Mouse (Mus musculus) neural tube, embryonic 15.5 days (tissue): ENCODE measurements around the gene 9430015G10Rik. TPM values are rescaled to one million over a fixed set of nuclear protein-coding genes. Genes with fewer than 3 reads are reported as not detected.

Source experiments
- ATAC-seq: fragments of 200-750 bp; cut with Nextera tagmentation; 2 replicates; pipeline ENCODE4 v1.8.0; 2017; ENCODE audit warnings: mild to moderate bottlenecking, moderate TSS enrichment, moderate library complexity; ENCODE audit not compliant: low FRiP score
- H3K27ac ChIP-seq: fragments of 300-500 bp; sonication (generic); replicated peaks from 2 replicates; pipeline ENCODE4 v1.5.1; 2015; ENCODE audit warnings: mild to moderate bottlenecking, inconsistent platforms
- H3K27me3 ChIP-seq: fragments of 300-500 bp; sonication (generic); replicated peaks from 2 replicates; pipeline ENCODE4 v1.6.1; 2015; ENCODE audit warnings: inconsistent platforms
- H3K36me3 ChIP-seq: fragments of 300-500 bp; sonication (generic); 2 replicates; pipeline ENCODE4 v1.6.1; 2015; ENCODE audit warnings: inconsistent platforms
- H3K4me1 ChIP-seq: fragments of 300-500 bp; sonication (generic); 2 replicates; pipeline ENCODE4 v1.6.1; 2015; ENCODE audit warnings: inconsistent platforms
- H3K4me2 ChIP-seq: fragments of 300-500 bp; sonication (generic); 2 replicates; pipeline ENCODE4 v1.6.1; 2015; ENCODE audit warnings: inconsistent platforms, mild to moderate bottlenecking, moderate library complexity
- H3K4me3 ChIP-seq: fragments of 300-500 bp; sonication (generic); replicated peaks from 2 replicates; pipeline ENCODE4 v1.5.1; 2015; ENCODE audit warnings: mild to moderate bottlenecking, inconsistent platforms
- H3K9ac ChIP-seq: fragments of 300-500 bp; sonication (generic); replicated peaks from 2 replicates; pipeline ENCODE4 v1.6.1; 2015; ENCODE audit warnings: mild to moderate bottlenecking, inconsistent platforms
- H3K9me3 ChIP-seq: fragments of 300-500 bp; sonication (generic); replicated peaks from 2 replicates; pipeline ENCODE4 v1.6.1; 2016; ENCODE audit warnings: inconsistent platforms
- WGBS: fragments of 180-500 bp; shearing (Covaris S2); methylation state at CpG from one replicate; pipeline ENCODE4 v1.1.7; 2015; ENCODE audit warnings: mixed read lengths; 5-methylcytosine and 5-hydroxymethylcytosine counted together
- polyA plus RNA-seq: library from polyadenylated mRNA; unstranded; fragments of >200 nt; fragmentation: Nextera tagmentation; extraction: Ambion mirVana; gene quantifications from 2 replicates; pipeline ENCODE4 v1.2.1, GENCODE M21; 2015

9430015G10Rik gene
- polyA plus RNA-seq, result 23.5 and 27.3 TPM in 2 replicates

- no peaks in the 10 kb centered on the region for H3K36me3 ChIP-seq
- H3K4me3 ChIP-seq, result peak within 1 kb of the TSS; percentile 87
- WGBS, result 0% methylated on average over 60 of the region's 60 CpGs
- H3K4me1 ChIP-seq, result peaks cover 11% of the 10 kb centered on the region
- H3K27me3 ChIP-seq, result no peaks in the 10 kb centered on the region
- H3K27ac ChIP-seq, result peak within 1 kb of the TSS; percentile 90
- ATAC-seq, result peak; percentile 98
- peak within 1 kb of the TSS; percentile 92 for H3K9ac ChIP-seq
- H3K4me2 ChIP-seq, result peak within 1 kb of the TSS; percentile 77
- no peaks in the 10 kb centered on the region for H3K9me3 ChIP-seq
Observed at GRCm38 (mm10) chr4:156109570-156110331, at the start of gene 9430015G10Rik. TSS of gene 9430015G10Rik (plus strand) at chr4:156109982.

- no peak overlapping the region for H3K27ac ChIP-seq
- H3K9me3 ChIP-seq, result no peaks in the 10 kb centered on the region
- H3K36me3 ChIP-seq, result no peaks in the 10 kb centered on the region
- no peak overlapping the region for H3K4me3 ChIP-seq
- no peak for ATAC-seq
- 0 out of 2 replicates have a peak, but pooled peaks cover 5% of the 10 kb centered on the region for H3K4me1 ChIP-seq
- H3K4me2 ChIP-seq, result no peak overlapping the region
- no peaks in the 10 kb centered on the region for H3K27me3 ChIP-seq
- 2% methylated on average over 4 of the region's 4 CpGs for WGBS
- H3K9ac ChIP-seq, result no peak overlapping the region
Observed at GRCm38 (mm10) chr4:156063861-156064509, 45.8 kb upstream of the 9430015G10Rik start.

- Histone ChIP-seq H3K4me1 (0 out of 2 replicates have a peak, but pooled peaks cover 5% of the 10 kb centered on the region), H3K9ac (no peak overlapping the region), H3K36me3 (no peaks in the 10 kb centered on the region), H3K9me3 (no peaks in the 10 kb centered on the region), H3K27ac (no peak overlapping the region), H3K27me3 (no peaks in the 10 kb centered on the region), H3K4me3 (no peak overlapping the region), H3K4me2 (no peak overlapping the region)
- WGBS, result 86% methylated on average over 9 of the region's 9 CpGs
- ATAC-seq, result no peak
Observed at GRCm38 (mm10) chr4:156064510-156064897, 45.3 kb upstream of the 9430015G10Rik start.

- Histone ChIP-seq H3K27me3 (no peaks in the 10 kb centered on the region), H3K4me2 (no peak overlapping the region), H3K9me3 (no peaks in the 10 kb centered on the region), H3K36me3 (no peaks in the 10 kb centered on the region), H3K4me3 (no peak overlapping the region), H3K9ac (no peak overlapping the region), H3K27ac (no peak overlapping the region), H3K4me1 (peaks cover 8% of the 10 kb centered on the region)
- 91% methylated on average over 10 of the region's 10 CpGs for WGBS
- ATAC-seq, result no peak
Observed at GRCm38 (mm10) chr4:156065156-156065894, 44.5 kb upstream of the 9430015G10Rik start.

GRCm38 (mm10) chr4:156067256-156067949, 42.4 kb upstream of the 9430015G10Rik start:
- no peaks in the 10 kb centered on the region for H3K36me3 ChIP-seq
- no peaks in the 10 kb centered on the region for H3K9me3 ChIP-seq
- H3K4me2 ChIP-seq, result no peak overlapping the region
- H3K4me3 ChIP-seq, result no peak overlapping the region
- peaks cover 13% of the 10 kb centered on the region for H3K4me1 ChIP-seq
- H3K27ac ChIP-seq, result no peak overlapping the region
- 69% methylated on average over 5 of the region's 5 CpGs for WGBS
- H3K27me3 ChIP-seq, result no peaks in the 10 kb centered on the region
- no peak overlapping the region for H3K9ac ChIP-seq
- no peak for ATAC-seq

- H3K9ac ChIP-seq, result no peak overlapping the region
- peaks cover 8% of the 10 kb centered on the region for H3K4me1 ChIP-seq
- H3K4me2 ChIP-seq, result no peak overlapping the region
- no peaks in the 10 kb centered on the region for H3K27me3 ChIP-seq
- WGBS, result 79% methylated on average over 8 of the region's 8 CpGs
- no peaks in the 10 kb centered on the region for H3K36me3 ChIP-seq
- H3K4me3 ChIP-seq, result no peak overlapping the region
- no peak for ATAC-seq
- no peak overlapping the region for H3K27ac ChIP-seq
- H3K9me3 ChIP-seq, result no peaks in the 10 kb centered on the region
Observed at GRCm38 (mm10) chr4:156069701-156070100, 40.1 kb upstream of the 9430015G10Rik start.

- no peak for ATAC-seq
- 33% methylated on average over 6 of the region's 6 CpGs for WGBS
- H3K4me1 ChIP-seq, result peaks cover 8% of the 10 kb centered on the region
- no peaks in the 10 kb centered on the region for H3K36me3 ChIP-seq
- H3K27me3 ChIP-seq, result no peaks in the 10 kb centered on the region
- no peaks in the 10 kb centered on the region for H3K9me3 ChIP-seq
- H3K27ac ChIP-seq, result 0 out of 2 replicates have a peak overlapping the region, but pooled peaks have one; percentile 18
- no peak overlapping the region for H3K4me2 ChIP-seq
- no peak overlapping the region for H3K4me3 ChIP-seq
- no peak overlapping the region for H3K9ac ChIP-seq
Observed at GRCm38 (mm10) chr4:156070276-156070675, 39.5 kb upstream of the 9430015G10Rik start.

GRCm38 (mm10) chr4:156070716-156071115, 39.1 kb upstream of the 9430015G10Rik start:
- ATAC-seq, result peak; percentile 35; the same call in 1 of the 2 replicates
- no peak overlapping the region for H3K27ac ChIP-seq

GRCm38 (mm10) chr4:156076911-156077382, 32.8 kb upstream of the 9430015G10Rik start:
- WGBS, result 5% methylated on average over 8 of the region's 8 CpGs
- H3K9me3 ChIP-seq, result no peaks in the 10 kb centered on the region
- no peaks in the 10 kb centered on the region for H3K36me3 ChIP-seq
- H3K4me2 ChIP-seq, result peak overlapping the region; percentile 75
- no peak overlapping the region for H3K9ac ChIP-seq
- H3K4me1 ChIP-seq, result peaks cover 16% of the 10 kb centered on the region
- peaks cover 26% of the 10 kb centered on the region for H3K27me3 ChIP-seq
- ATAC-seq, result no peak
- no peak overlapping the region for H3K27ac ChIP-seq
- no peak overlapping the region for H3K4me3 ChIP-seq

More at GRCm38 (mm10) chr4:156070716-156071115, 39.1 kb upstream of the 9430015G10Rik start:
- 31% methylated on average over 2 of the region's 2 CpGs for WGBS
- Histone ChIP-seq H3K36me3 (no peaks in the 10 kb centered on the region), H3K4me3 (no peak overlapping the region), H3K27me3 (0 out of 2 replicates have a peak, but pooled peaks cover 3% of the 10 kb centered on the region), H3K4me1 (peaks cover 8% of the 10 kb centered on the region), H3K9me3 (no peaks in the 10 kb centered on the region), H3K9ac (no peak overlapping the region), H3K4me2 (no peak overlapping the region)

GRCm38 (mm10) chr4:156077499-156078301, 32.1 kb upstream of the 9430015G10Rik start:
- WGBS, result under 1% methylated on average over 58 of the region's 58 CpGs
- Histone ChIP-seq H3K36me3 (no peaks in the 10 kb centered on the region), H3K9me3 (no peaks in the 10 kb centered on the region), H3K27ac (no peak overlapping the region), H3K9ac (peak overlapping the region; percentile 15), H3K4me1 (peaks cover 16% of the 10 kb centered on the region), H3K4me3 (peak overlapping the region; percentile 40), H3K27me3 (peaks cover 26% of the 10 kb centered on the region), H3K4me2 (peak overlapping the region; percentile 75)
- ATAC-seq, result no peak
